Mouse (Mus musculus): ENCODE results near the gene Nupr1. TPM values are rescaled to one million over a fixed set of nuclear protein-coding genes. Genes with fewer than 3 reads are reported as not detected.
A peak's percentile ranks its signal among the peaks of the same experiment; 100 is the strongest.
"Not testable (repeated sequence)": the region's sequence is repeated elsewhere in the genome, so short reads cannot be mapped to it uniquely, and the experiment has no call there.

Nupr1 gene
- polyA plus RNA-seq, 1 experiment from 2014 or later: 14.2 TPM

GRCm38 (mm10) chr7:126663646-126664045, 33.0 kb upstream of the Nupr1 start:
- 66% methylated on average over 8 of the region's 8 CpGs for WGBS
- Histone ChIP-seq H3K36me3 (peaks cover 16% of the 10 kb centered on the region; the same call in 1 of the 2 replicates), H3K9ac (no peak overlapping the region), H3K4me3 (no peak overlapping the region), H3K9me3 (replicated peaks) (no peaks in the 10 kb centered on the region), H3K4me1 (replicated peaks) (no peaks in the 10 kb centered on the region), H3K27me3 (no peaks in the 10 kb centered on the region), H3K27ac (peak overlapping the region; percentile 8; the same call in 1 of the 2 replicates), H3K4me2 (no peak overlapping the region)
- no peak for ATAC-seq (replicated peaks; ENCODE audit: insufficient number of reproducible peaks, insufficient read depth, low FRiP score, low read depth)

GRCm38 (mm10) chr7:126659771-126660170, 29.1 kb upstream of the Nupr1 start:
- Histone ChIP-seq H3K4me2 (no peak overlapping the region), H3K36me3 (peaks cover 5% of the 10 kb centered on the region; the same call in 1 of the 2 replicates), H3K27ac (no peak overlapping the region), H3K4me1 (replicated peaks) (no peaks in the 10 kb centered on the region), H3K9ac (no peak overlapping the region), H3K9me3 (replicated peaks) (no peaks in the 10 kb centered on the region), H3K27me3 (no peaks in the 10 kb centered on the region), H3K4me3 (no peak overlapping the region)
- WGBS: 84% methylated on average over 3 of the region's 3 CpGs
- ATAC-seq (replicated peaks; ENCODE audit: insufficient number of reproducible peaks, insufficient read depth, low FRiP score, low read depth): no peak

- no peaks in the 10 kb centered on the region for H3K27me3 ChIP-seq
- H3K9ac ChIP-seq: no peak overlapping the region
- no peak overlapping the region for H3K27ac ChIP-seq
- no peaks in the 10 kb centered on the region for H3K9me3 ChIP-seq (replicated peaks)
- no peak for ATAC-seq (replicated peaks; ENCODE audit: insufficient number of reproducible peaks, insufficient read depth, low FRiP score, low read depth)
- no peaks in the 10 kb centered on the region for H3K4me1 ChIP-seq (replicated peaks)
- peaks cover 4% of the 10 kb centered on the region; the same call in 1 of the 2 replicates for H3K36me3 ChIP-seq
- 78% methylated on average over 1 of the region's 1 CpGs for WGBS
- no peak overlapping the region for H3K4me3 ChIP-seq
- H3K4me2 ChIP-seq: no peak overlapping the region
Observed at GRCm38 (mm10) chr7:126657522-126657921, 26.9 kb upstream of the Nupr1 start.

GRCm38 (mm10) chr7:126655695-126656094, 25.0 kb upstream of the Nupr1 start:
- Histone ChIP-seq H3K4me3 (no peak overlapping the region), H3K9ac (no peak overlapping the region), H3K27ac (no peak overlapping the region), H3K36me3 (no peaks in the 10 kb centered on the region), H3K4me1 (replicated peaks) (no peaks in the 10 kb centered on the region), H3K4me2 (no peak overlapping the region), H3K27me3 (no peaks in the 10 kb centered on the region), H3K9me3 (replicated peaks) (no peaks in the 10 kb centered on the region)
- ATAC-seq (replicated peaks; ENCODE audit: insufficient number of reproducible peaks, insufficient read depth, low FRiP score, low read depth): no peak
- WGBS: 77% methylated on average over 3 of the region's 3 CpGs

- Histone ChIP-seq H3K27ac (no peak overlapping the region), H3K4me2 (no peak overlapping the region), H3K9me3 (replicated peaks) (no peaks in the 10 kb centered on the region), H3K4me3 (no peak overlapping the region), H3K4me1 (replicated peaks) (peaks cover 8% of the 10 kb centered on the region), H3K27me3 (no peaks in the 10 kb centered on the region), H3K9ac (no peak overlapping the region), H3K36me3 (no peaks in the 10 kb centered on the region)
- 72% methylated on average over 2 of the region's 2 CpGs for WGBS
- ATAC-seq (replicated peaks; ENCODE audit: insufficient number of reproducible peaks, insufficient read depth, low FRiP score, low read depth): no peak
Observed at GRCm38 (mm10) chr7:126653991-126654390, 23.3 kb upstream of the Nupr1 start.

GRCm38 (mm10) chr7:126650852-126651251, 20.2 kb upstream of the Nupr1 start:
- Histone ChIP-seq H3K36me3 (no peaks in the 10 kb centered on the region), H3K9ac (no peak overlapping the region), H3K27ac (no peak overlapping the region), H3K4me2 (no peak overlapping the region), H3K4me3 (no peak overlapping the region), H3K9me3 (replicated peaks) (no peaks in the 10 kb centered on the region), H3K27me3 (no peaks in the 10 kb centered on the region), H3K4me1 (replicated peaks) (peaks cover 14% of the 10 kb centered on the region)
- WGBS: 47% methylated on average over 2 of the region's 2 CpGs
- ATAC-seq (replicated peaks; ENCODE audit: insufficient number of reproducible peaks, insufficient read depth, low FRiP score, low read depth): no peak

- peak within 1 kb of the TSS; percentile 69 for H3K4me2 ChIP-seq
- under 1% methylated on average over 57 of the region's 57 CpGs for WGBS
- H3K9me3 ChIP-seq (replicated peaks): no peaks in the 10 kb centered on the region
- peak within 1 kb of the TSS; percentile 97 for H3K27ac ChIP-seq
- peak within 1 kb of the TSS; percentile 71 for H3K4me3 ChIP-seq
- no peaks in the 10 kb centered on the region for H3K36me3 ChIP-seq
- ATAC-seq (replicated peaks; ENCODE audit: insufficient number of reproducible peaks, insufficient read depth, low FRiP score, low read depth): peak; percentile 97
- peaks cover 14% of the 10 kb centered on the region for H3K4me1 ChIP-seq (replicated peaks)
- no peaks in the 10 kb centered on the region for H3K27me3 ChIP-seq
- H3K9ac ChIP-seq: peak within 1 kb of the TSS; percentile 77
Observed at GRCm38 (mm10) chr7:126649231-126650051, 18.8 kb upstream of the Nupr1 start, which contains the start of gene Sgf29. Gene Sgf29, plus strand, starts transcription at chr7:126649309.

GRCm38 (mm10) chr7:126648486-126648885, 17.8 kb upstream of the Nupr1 start:
- Histone ChIP-seq H3K27me3 (no peaks in the 10 kb centered on the region), H3K27ac (no peak overlapping the region), H3K36me3 (no peaks in the 10 kb centered on the region), H3K4me2 (peak overlapping the region; percentile 69), H3K4me1 (replicated peaks) (peaks cover 14% of the 10 kb centered on the region), H3K9me3 (replicated peaks) (no peaks in the 10 kb centered on the region), H3K9ac (no peak overlapping the region), H3K4me3 (peak overlapping the region; percentile 71)
- WGBS: 76% methylated on average over 4 of the region's 4 CpGs
- no peak for ATAC-seq (replicated peaks; ENCODE audit: insufficient number of reproducible peaks, insufficient read depth, low FRiP score, low read depth)

- H3K9me3 ChIP-seq (replicated peaks): no peaks in the 10 kb centered on the region
- H3K27ac ChIP-seq: peak overlapping the region; percentile 34; the same call in 1 of the 2 replicates
- no peaks in the 10 kb centered on the region for H3K36me3 ChIP-seq
- H3K4me3 ChIP-seq: no peak overlapping the region
- no peak for ATAC-seq (replicated peaks; ENCODE audit: insufficient number of reproducible peaks, insufficient read depth, low FRiP score, low read depth)
- 56% methylated on average over 5 of the region's 5 CpGs for WGBS
- H3K4me2 ChIP-seq: no peak overlapping the region
- no peaks in the 10 kb centered on the region for H3K27me3 ChIP-seq
- H3K9ac ChIP-seq: no peak overlapping the region
- H3K4me1 ChIP-seq (replicated peaks): peaks cover 14% of the 10 kb centered on the region
Observed at GRCm38 (mm10) chr7:126645708-126646107, 15.0 kb upstream of the Nupr1 start.

- H3K4me2 ChIP-seq: no peak overlapping the region
- H3K27ac ChIP-seq: no peak overlapping the region
- no peaks in the 10 kb centered on the region for H3K9me3 ChIP-seq (replicated peaks)
- H3K9ac ChIP-seq: no peak overlapping the region
- H3K4me1 ChIP-seq (replicated peaks): peaks cover 9% of the 10 kb centered on the region
- no peak overlapping the region for H3K4me3 ChIP-seq
- H3K27me3 ChIP-seq: no peaks in the 10 kb centered on the region
- no peaks in the 10 kb centered on the region for H3K36me3 ChIP-seq
- no peak for ATAC-seq (replicated peaks; ENCODE audit: insufficient number of reproducible peaks, insufficient read depth, low FRiP score, low read depth)
Observed at GRCm38 (mm10) chr7:126644914-126645313, 14.3 kb upstream of the Nupr1 start.

GRCm38 (mm10) chr7:126644345-126644744, 13.7 kb upstream of the Nupr1 start:
- H3K27ac ChIP-seq: no peak overlapping the region

GRCm38 (mm10) chr7:126643244-126643617, 12.6 kb upstream of the Nupr1 start:
- not testable (repeated sequence) for H3K9ac ChIP-seq; H3K4me2 ChIP-seq; ATAC-seq (replicated peaks; ENCODE audit: insufficient number of reproducible peaks, insufficient read depth, low FRiP score, low read depth); H3K36me3 ChIP-seq; H3K4me3 ChIP-seq; H3K4me1 ChIP-seq (replicated peaks); H3K27me3 ChIP-seq; H3K27ac ChIP-seq; H3K9me3 ChIP-seq (replicated peaks)
- 60% methylated on average over 3 of the region's 3 CpGs for WGBS

More at GRCm38 (mm10) chr7:126644345-126644744, 13.7 kb upstream of the Nupr1 start:
- no peaks in the 10 kb centered on the region for H3K27me3 ChIP-seq
- peaks cover 6% of the 10 kb centered on the region for H3K4me1 ChIP-seq (replicated peaks)
- H3K9ac ChIP-seq: no peak overlapping the region
- 69% methylated on average over 3 of the region's 3 CpGs for WGBS
- ATAC-seq (replicated peaks; ENCODE audit: insufficient number of reproducible peaks, insufficient read depth, low FRiP score, low read depth): no peak
- no peak overlapping the region for H3K4me3 ChIP-seq
- no peaks in the 10 kb centered on the region for H3K9me3 ChIP-seq (replicated peaks)
- no peak overlapping the region for H3K4me2 ChIP-seq
- no peaks in the 10 kb centered on the region for H3K36me3 ChIP-seq
